Mouse (Mus musculus): ENCODE measurements around the gene Saxo2. TPM values are rescaled to one million over a fixed set of nuclear protein-coding genes. Genes with fewer than 3 reads are reported as not detected.

Gene Saxo2
- polyA plus RNA-seq, 1 experiment from 2014 or later = 12.9 TPM

DNA sequence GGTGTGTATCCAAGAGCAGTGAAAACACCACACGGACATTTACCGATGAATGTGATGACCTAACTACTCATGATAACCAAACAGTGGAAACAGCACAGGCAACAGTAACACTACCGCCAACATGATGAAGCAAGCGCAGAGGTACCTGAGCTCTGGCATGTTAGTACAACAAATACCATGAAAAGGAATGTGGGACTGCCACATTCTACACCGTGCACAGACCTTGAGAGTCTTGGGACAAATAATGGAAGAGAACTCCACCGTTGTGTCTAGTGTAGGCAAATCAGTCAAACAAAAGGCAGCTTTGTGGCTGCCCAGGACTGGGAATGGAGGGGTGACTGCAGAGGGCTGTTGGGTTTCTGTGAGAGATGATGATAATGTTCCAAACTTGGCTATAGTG, 42.9 kb downstream of the Saxo2 start:
- H3K4me3 ChIP-seq = no peak overlapping the region
- 83% methylated on average over 6 of the region's 6 CpGs for WGBS
- H3K36me3 ChIP-seq = no peaks in the 10 kb centered on the region
- H3K27ac ChIP-seq = no peak overlapping the region
- H3K9me3 ChIP-seq = no peaks in the 10 kb centered on the region
- no peak for DNase-seq (ENCODE audit: low spot score)
- peaks cover 3% of the 10 kb centered on the region; the same call in 1 of the 2 replicates for H3K4me1 ChIP-seq (replicated peaks)
- H3K27me3 ChIP-seq (ENCODE audit: insufficient read depth, poor library complexity, severe bottlenecking) = no peaks in the 10 kb centered on the region

DNA sequence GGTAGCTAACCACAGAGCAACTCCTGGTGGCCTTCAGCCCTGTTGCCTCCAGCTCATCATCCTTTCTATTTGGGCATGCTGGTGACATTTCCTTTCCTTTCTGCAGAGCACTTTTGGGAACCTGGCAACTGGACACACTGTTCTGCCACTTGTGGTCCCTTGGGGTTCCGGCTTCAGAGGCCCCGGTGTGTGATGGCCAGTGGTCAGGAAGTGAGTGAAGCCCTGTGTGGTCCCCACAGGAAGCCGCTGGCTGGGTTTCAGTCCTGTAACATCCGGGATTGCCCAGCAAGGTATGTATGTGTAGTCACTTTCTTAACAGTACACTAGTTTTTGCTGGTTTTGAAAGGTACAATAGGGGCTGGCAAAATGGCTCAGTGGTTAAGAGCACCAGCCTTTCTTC, 46.3 kb downstream of the Saxo2 start:
- peaks cover 3% of the 10 kb centered on the region; the same call in 1 of the 2 replicates for H3K4me1 ChIP-seq (replicated peaks)
- no peaks in the 10 kb centered on the region for H3K36me3 ChIP-seq
- no peaks in the 10 kb centered on the region for H3K9me3 ChIP-seq
- H3K4me3 ChIP-seq = no peak overlapping the region
- WGBS = 79% methylated on average over 4 of the region's 4 CpGs
- no peak for DNase-seq (ENCODE audit: low spot score)
- no peak overlapping the region for H3K27ac ChIP-seq
- no peaks in the 10 kb centered on the region for H3K27me3 ChIP-seq (ENCODE audit: insufficient read depth, poor library complexity, severe bottlenecking)

DNA sequence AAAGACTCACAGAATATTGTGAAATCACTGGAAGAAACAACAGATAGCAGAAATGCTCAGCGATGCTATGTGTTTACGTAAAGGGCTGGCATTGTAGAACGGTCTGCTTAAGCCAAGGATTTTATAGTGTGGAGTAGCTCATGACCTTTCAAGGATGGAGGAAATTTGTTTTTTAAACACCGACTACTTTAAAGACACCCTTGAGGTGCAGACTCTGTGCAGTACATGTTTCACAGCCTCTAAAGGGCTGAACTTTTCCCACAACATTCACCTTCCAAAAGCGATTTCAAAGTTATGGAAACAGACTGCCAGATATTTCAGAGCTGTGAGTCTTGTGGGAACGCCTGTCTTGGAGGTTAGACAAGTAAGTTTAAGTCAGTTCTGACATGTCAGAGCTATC, 57.4 kb downstream of the Saxo2 start:
- no peak overlapping the region for H3K4me3 ChIP-seq
- H3K27ac ChIP-seq = no peak overlapping the region
- H3K36me3 ChIP-seq = no peaks in the 10 kb centered on the region
- DNase-seq (ENCODE audit: low spot score) = no peak
- no peaks in the 10 kb centered on the region for H3K9me3 ChIP-seq
- 89% methylated on average over 6 of the region's 6 CpGs for WGBS
- H3K4me1 ChIP-seq (replicated peaks) = no peaks in the 10 kb centered on the region
- H3K27me3 ChIP-seq (ENCODE audit: insufficient read depth, poor library complexity, severe bottlenecking) = no peaks in the 10 kb centered on the region

Other genes with a start within 250 kb of the Saxo2 start
- gene Efl1, start 86 bp upstream of the Saxo2 start, polyA plus RNA-seq (2016; fragmentation: Nextera tagmentation; extraction: Ambion mirVana) = 18.8 and 21.2 TPM in 2 replicates
- gene Mex3b, start 218.8 kb upstream of the Saxo2 start, polyA plus RNA-seq (2016; fragmentation: Nextera tagmentation; extraction: Ambion mirVana) = 24.9 and 27.7 TPM in 2 replicates